15 mouse cellular contexts compared by ENCODE assay signal in the genomic region with DNA sequence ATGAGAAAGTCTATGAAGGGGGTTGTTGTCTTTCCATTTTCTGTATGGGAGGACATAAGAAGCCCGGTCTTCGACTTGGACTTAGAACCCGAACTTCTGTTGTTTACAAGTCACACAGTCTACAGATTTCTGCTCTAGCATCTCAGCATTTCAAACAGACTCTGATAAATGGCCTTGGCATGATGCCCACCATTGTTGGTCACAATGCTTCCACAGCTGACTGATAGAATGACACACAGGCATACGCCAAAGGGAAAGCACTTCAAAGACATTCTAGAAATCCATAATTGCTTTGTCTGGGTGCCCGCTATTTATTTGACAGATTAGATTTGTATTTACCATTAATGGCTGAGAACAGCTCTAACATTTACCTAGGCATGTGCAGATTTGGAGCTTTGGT.
DNase-seq lines count a peak whose midpoint lies in the region; ATAC-seq lines count a peak whose summit lies in the region.
"Had no signal": no experiment of that assay in that cellular context is flagged by ENCODE, and none has a peak within 500 bp of the region (broad histone marks: within the 10 kb centered on the region; RNA-seq: fewer than 3 reads in every experiment).

No protein-coding gene starts in this region.

- ATAC-seq in kidney, embryonic 15.5 days (replicated peaks; ENCODE audit: low FRiP score): no peak
- ATAC-seq in liver, embryonic 11.5 days (replicated peaks; ENCODE audit: low FRiP score): no peak
- ATAC-seq: inflammation-experienced regulatory T-cells, adult 6 months had no signal

- H3K4me2 ChIP-seq in kidney, embryonic 15.5 days: no peak overlapping the region
- H3K4me2 ChIP-seq in liver, embryonic 11.5 days: no peak overlapping the region

- intact Hi-C loops in heart, postnatal 10 days (cut with DNase I): no loop called here

- no peaks in the 10 kb centered on the region for H3K36me3 ChIP-seq in heart, embryonic 10.5 days
- H3K36me3 ChIP-seq in kidney, embryonic 15.5 days: no peaks in the 10 kb centered on the region
- no peaks in the 10 kb centered on the region for H3K36me3 ChIP-seq in liver, embryonic 11.5 days (ENCODE audit: control insufficient read depth, insufficient read depth, low read length)
- H3K36me3 ChIP-seq: hindbrain, embryonic 10.5 days had no signal

- H3K9me3 ChIP-seq in heart, embryonic 10.5 days: no peaks in the 10 kb centered on the region
- no peaks in the 10 kb centered on the region for H3K9me3 ChIP-seq in kidney, embryonic 15.5 days (replicated peaks)
- no peaks in the 10 kb centered on the region for H3K9me3 ChIP-seq in liver, embryonic 11.5 days (ENCODE audit: control insufficient read depth, low read length)
- H3K9me3 ChIP-seq: hindbrain, embryonic 10.5 days; megakaryocyte, embryonic 14.5 days had no signal

- DNase-seq in heart, postnatal 10 days: peak; percentile 16 to 31
- no peak for DNase-seq in heart, embryonic 10.5 days (ENCODE audit: low spot score)
- DNase-seq in kidney, postnatal 36 days: peak; percentile 13 to 44
- peak; percentile 28 for DNase-seq in MN1 (ENCODE audit: low spot score)
- peak; percentile 15 for DNase-seq in adrenal gland, postnatal 25 days
- DNase-seq in liver, embryonic 11.5 days (ENCODE audit: low spot score): no peak
- no peak for DNase-seq in right cerebral cortex, postnatal 14 days
- DNase-seq: cerebellum, adult 9-11 months; gastrocnemius, postnatal 10 days; thymus, adult 18-20 months had no signal

- H3K27ac ChIP-seq in heart, embryonic 10.5 days: no peak overlapping the region
- H3K27ac ChIP-seq in kidney, embryonic 15.5 days: no peak overlapping the region
- no peak overlapping the region for H3K27ac ChIP-seq in liver, embryonic 11.5 days (ENCODE audit: low read depth, low read length)
- H3K27ac ChIP-seq: heart, adult 2 months; hindbrain, embryonic 10.5 days had no signal

- H3K4me3 ChIP-seq in heart, embryonic 10.5 days: no peak overlapping the region
- no peak overlapping the region for H3K4me3 ChIP-seq in kidney, embryonic 15.5 days (replicated peaks)
- no peak overlapping the region for H3K4me3 ChIP-seq in liver, embryonic 11.5 days (ENCODE audit: low read depth, low read length)
- H3K4me3 ChIP-seq: heart, adult 2 months; hindbrain, embryonic 10.5 days; megakaryocyte, embryonic 14.5 days had no signal

- WGBS in heart, embryonic 10.5 days: 81% methylated on average over 5 of the region's 5 CpGs
- WGBS in kidney, embryonic 15.5 days: 76% methylated on average over 5 of the region's 5 CpGs
- 87% methylated on average over 5 of the region's 5 CpGs for WGBS in liver, embryonic 11.5 days

- H3K4me1 ChIP-seq in heart, embryonic 10.5 days: peaks cover 5% of the 10 kb centered on the region
- no peaks in the 10 kb centered on the region for H3K4me1 ChIP-seq in kidney, embryonic 15.5 days
- no peaks in the 10 kb centered on the region for H3K4me1 ChIP-seq in liver, embryonic 11.5 days (replicated peaks; ENCODE audit: control insufficient read depth, insufficient read depth, low read length)
- H3K4me1 ChIP-seq: hindbrain, embryonic 10.5 days; megakaryocyte, embryonic 14.5 days had no signal

- no peaks in the 10 kb centered on the region for H3K27me3 ChIP-seq in heart, embryonic 10.5 days (ENCODE audit: insufficient read depth, poor library complexity, severe bottlenecking)
- H3K27me3 ChIP-seq in kidney, embryonic 15.5 days: no peaks in the 10 kb centered on the region
- no peaks in the 10 kb centered on the region for H3K27me3 ChIP-seq in liver, embryonic 11.5 days (replicated peaks; ENCODE audit: control insufficient read depth, insufficient read depth, low read length)
- H3K27me3 ChIP-seq: megakaryocyte, embryonic 14.5 days had no signal

- no peak overlapping the region for H3K9ac ChIP-seq in kidney, embryonic 15.5 days
- H3K9ac ChIP-seq in liver, embryonic 11.5 days (ENCODE audit: low read depth, low read length): no peak overlapping the region

Comparison
In these comparisons a context has a peak if more than half of its experiments do, and no peak if none do; other contexts are left out.
1. DNase-seq: peak in heart, postnatal 10 days (2 of 2), kidney, postnatal 36 days (2 of 2), MN1 (single experiment) and adrenal gland, postnatal 25 days (single experiment); none in heart, embryonic 10.5 days (single experiment), liver, embryonic 11.5 days (single experiment) and right cerebral cortex, postnatal 14 days (single experiment).